Mouse (Mus musculus) spleen, adult 2 months (tissue): ENCODE data around the gene Tsc22d1.

Experiments
- CTCF ChIP-seq: fragments of 200-500 bp; IDR thresholded peaks from 2 replicates; pipeline ENCODE4 v1.5.1; 2011; ENCODE audit warnings: mild to moderate bottlenecking, inconsistent platforms; ENCODE audit not compliant: insufficient read depth, insufficient read length, insufficient replicate concordance; ENCODE audit errors: extremely low read depth
- POLR2A ChIP-seq: fragments of 200-500 bp; IDR thresholded peaks from 2 replicates; pipeline ENCODE4 v1.6.1; 2011; ENCODE audit warnings: low read depth, low read length, inconsistent platforms

DNA sequence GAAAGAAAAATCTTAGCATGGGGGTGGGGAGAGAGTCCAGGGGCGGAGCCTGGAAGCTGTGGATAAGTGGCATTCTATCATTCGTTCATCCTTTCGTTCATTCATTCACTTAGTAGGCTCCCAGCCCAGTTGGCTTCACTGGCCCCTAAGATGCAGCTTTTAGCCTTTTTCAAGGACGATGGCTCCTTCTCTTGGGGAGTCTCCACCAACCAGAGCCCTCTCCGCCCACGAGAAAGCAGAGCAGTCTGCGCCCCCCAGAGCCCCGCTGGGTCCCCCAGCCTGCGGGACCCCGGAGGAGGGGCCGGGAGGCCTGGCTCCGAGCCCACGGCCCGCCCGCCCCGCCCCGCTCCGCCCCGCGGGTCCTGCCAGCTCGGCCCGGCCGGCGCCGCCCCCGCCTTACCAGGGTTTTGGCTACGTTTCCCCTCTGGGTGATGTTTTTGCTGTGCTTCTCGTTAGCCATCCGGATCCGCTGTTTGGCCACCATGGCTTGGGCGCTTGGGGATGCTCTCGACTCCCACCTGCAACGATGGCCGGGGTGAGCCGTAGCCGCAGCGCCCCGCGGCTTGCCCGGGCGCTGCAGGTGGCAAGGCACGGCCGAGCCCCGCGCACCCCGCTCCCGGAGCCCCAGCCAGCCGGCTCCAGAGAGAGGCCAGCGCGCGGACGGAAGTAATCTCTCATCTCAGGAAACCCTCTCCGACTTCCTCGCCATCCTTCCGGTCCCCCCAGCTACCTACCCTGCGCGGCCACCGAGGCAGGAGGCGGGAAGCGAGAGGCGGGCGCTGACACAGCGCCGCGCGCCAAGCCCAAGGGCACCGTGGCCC is 141.5 kb downstream of the Tsc22d1 start:
- no peak for TF ChIP-seq CTCF
- no peak for TF ChIP-seq POLR2A
